Mouse (Mus musculus) kidney, adult 2 months (tissue): ENCODE data around the gene Sfmbt1.

Source experiments
- CTCF ChIP-seq: fragments of 200-500 bp; conservative IDR thresholded peaks from 2 replicates; pipeline ENCODE4 v1.5.1; 2011; ENCODE audit warnings: low read depth, mild to moderate bottlenecking, control low read depth, low read length, moderate library complexity, mixed read lengths; ENCODE audit not compliant: insufficient read depth, insufficient read length
- POLR2A ChIP-seq: fragments of 200-500 bp; IDR thresholded peaks from one replicate; pipeline ENCODE4 v1.6.1; 2011; ENCODE audit warnings: low read depth, low read length, control low read depth

DNA sequence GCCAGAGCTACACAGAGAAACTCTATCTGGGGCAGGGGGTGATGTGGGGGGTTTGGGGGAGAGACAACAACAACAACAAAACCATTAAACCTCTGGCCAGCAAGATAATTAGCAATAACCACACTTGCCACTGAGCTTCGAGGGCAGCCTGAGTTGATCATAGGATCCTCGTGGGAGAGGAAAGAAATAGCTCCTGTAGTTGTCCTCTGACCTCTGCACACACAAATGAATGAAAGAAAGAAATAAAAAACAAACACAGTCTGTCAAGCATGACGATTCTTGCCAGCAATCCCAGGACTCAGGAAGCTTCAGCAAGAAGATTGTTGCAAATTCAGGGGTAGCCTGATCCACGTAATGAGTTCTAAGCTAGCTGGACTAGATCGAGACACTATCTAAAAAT is 12.1 kb upstream of the Sfmbt1 start:
- TF ChIP-seq CTCF, result no peak
- TF ChIP-seq POLR2A, result no peak
